Mouse (Mus musculus) megakaryocyte, embryonic 14.5 days (primary cell): ENCODE results near the gene 1700030J22Rik.

Experiments used
- FLI1 ChIP-seq: IDR thresholded peaks from 2 replicates; pipeline ENCODE4 v1.6.1; 2012; ENCODE audit warnings: low read length, inconsistent platforms, mixed read lengths
- GATA1 ChIP-seq: IDR thresholded peaks from 3 replicates; pipeline ENCODE4 v1.6.1; 2012; ENCODE audit warnings: mixed read lengths, low read length, inconsistent platforms, borderline replicate concordance

GRCm38 (mm10) chr8:116943161-116943554, 35.6 kb downstream of the 1700030J22Rik start, which contains the start of gene Atmin:
- TF ChIP-seq GATA1 (no peak), FLI1 (no peak; the same call in 1 of the 2 replicates)
